Mouse (Mus musculus) hindlimb bud, embryonic 11.5 days (tissue): Measurements from ENCODE around the gene Gm21704.
"Not testable (repeated sequence)": the region's sequence is repeated elsewhere in the genome, so short reads cannot be mapped to it uniquely, and the experiment has no call there.

Experiments
- DNase-seq: peaks from one replicate; pipeline ENCODE4 v3.0.0-alpha.2; 2012; ENCODE audit warnings: low read depth, low spot score; ENCODE audit errors: extremely low spot score

Gene Gm21704

GRCm38 (mm10) chrY:3410067-3410466 lies at the start of gene Gm21704, which contains the start of gene Gm21708:
Gene Gm21704, minus strand, starts transcription at chrY:3410167.
Gene Gm21708, minus strand, starts transcription at chrY:3410167.
- not testable (repeated sequence) for DNase-seq

GRCm38 (mm10) chrY:3345229-3345628 lies 64.7 kb downstream of the Gm21704 start, which contains the start of gene Gm21693:
Gene Gm21693, minus strand, starts transcription at chrY:3345329.
- DNase-seq: not testable (repeated sequence)

- DNase-seq: not testable (repeated sequence)
These were observed 69.3 kb downstream of the Gm21704 start for GRCm38 (mm10) chrY:3340661-3341060.
